Mouse (Mus musculus) heart, embryonic 12.5 days (tissue): ENCODE results near the gene Gm11639. TPM values are rescaled to one million over a fixed set of nuclear protein-coding genes. Genes with fewer than 3 reads are reported as not detected.

ENCODE experiments used
- ATAC-seq: fragments of 200-750 bp; cut with Nextera tagmentation; 2 replicates; pipeline ENCODE4 v1.8.0; 2017; ENCODE audit warnings: moderate TSS enrichment, moderate library complexity; ENCODE audit not compliant: insufficient number of reproducible peaks, low FRiP score
- H3K27ac ChIP-seq: fragments of 300-500 bp; sonication (generic); 2 replicates; pipeline ENCODE4 v1.5.1; 2016; ENCODE audit warnings: mild to moderate bottlenecking, moderate library complexity; ENCODE audit not compliant: poor library complexity, severe bottlenecking
- H3K27me3 ChIP-seq: fragments of 300-500 bp; sonication (generic); replicated peaks from 2 replicates; pipeline ENCODE4 v1.6.1; 2016; ENCODE audit warnings: mild to moderate bottlenecking, moderate library complexity
- H3K36me3 ChIP-seq: fragments of 300-500 bp; sonication (generic); 2 replicates; pipeline ENCODE4 v1.6.1; 2016; ENCODE audit warnings: mild to moderate bottlenecking, moderate library complexity
- H3K4me1 ChIP-seq: fragments of 300-500 bp; sonication (generic); replicated peaks from 2 replicates; pipeline ENCODE4 v1.6.1; 2016; ENCODE audit warnings: mild to moderate bottlenecking
- H3K4me2 ChIP-seq: fragments of 300-500 bp; sonication (generic); 2 replicates; pipeline ENCODE4 v1.6.1; 2016; ENCODE audit warnings: mild to moderate bottlenecking, moderate library complexity
- H3K4me3 ChIP-seq: fragments of 300-500 bp; sonication (generic); 2 replicates; pipeline ENCODE4 v1.5.1; 2016; ENCODE audit warnings: mild to moderate bottlenecking
- H3K9ac ChIP-seq: fragments of 300-500 bp; sonication (generic); 2 replicates; pipeline ENCODE4 v1.6.1; 2016; ENCODE audit warnings: mild to moderate bottlenecking, moderate library complexity
- H3K9me3 ChIP-seq: fragments of 300-500 bp; sonication (generic); replicated peaks from 2 replicates; pipeline ENCODE4 v1.6.1; 2016; ENCODE audit warnings: mild to moderate bottlenecking, moderate library complexity
- whole genome bisulfite sequencing: fragments of 180-500 bp; shearing (Covaris S2); methylation state at CpG from one replicate; pipeline ENCODE4 v1.1.7; 2016; 5-methylcytosine and 5-hydroxymethylcytosine counted together
- polyA plus RNA-seq: library from polyadenylated mRNA; unstranded; fragments of >200 nt; fragmentation: Nextera tagmentation; extraction: Ambion mirVana; gene quantifications from 2 replicates; pipeline ENCODE4 v1.2.1, GENCODE M21; 2016

The Gm11639 gene
- polyA plus RNA-seq, 1 experiment from 2014 or later: 0.01 TPM

- H3K9me3 ChIP-seq: no peaks in the 10 kb centered on the region
- H3K9ac ChIP-seq: no peak overlapping the region
- no peak overlapping the region for H3K4me2 ChIP-seq
- 73% methylated on average over 11 of the region's 11 CpGs for WGBS
- peaks cover 46% of the 10 kb centered on the region for H3K4me1 ChIP-seq
- H3K36me3 ChIP-seq: no peaks in the 10 kb centered on the region
- no peak overlapping the region for H3K4me3 ChIP-seq
- no peak overlapping the region for H3K27ac ChIP-seq
- no peaks in the 10 kb centered on the region for H3K27me3 ChIP-seq
- ATAC-seq: peak; percentile 34; the same call in 1 of the 2 replicates
Measured at GRCm38 (mm10) chr11:105152357-105152899, 466.9 kb downstream of the Gm11639 start.

GRCm38 (mm10) chr11:105153068-105153833 is 467.7 kb downstream of the Gm11639 start:
- H3K9me3 ChIP-seq: no peaks in the 10 kb centered on the region
- WGBS: 24% methylated on average over 12 of the region's 12 CpGs
- H3K27ac ChIP-seq: peak overlapping the region; percentile 69
- peaks cover 49% of the 10 kb centered on the region for H3K4me1 ChIP-seq
- H3K4me3 ChIP-seq: no peak overlapping the region
- peak overlapping the region; percentile 54 for H3K4me2 ChIP-seq
- H3K27me3 ChIP-seq: no peaks in the 10 kb centered on the region
- H3K9ac ChIP-seq: no peak overlapping the region
- peak; percentile 89 for ATAC-seq
- no peaks in the 10 kb centered on the region for H3K36me3 ChIP-seq

GRCm38 (mm10) chr11:105155915-105156314 is 470.4 kb downstream of the Gm11639 start:
- Histone ChIP-seq H3K4me2 (no peak overlapping the region), H3K9me3 (no peaks in the 10 kb centered on the region), H3K36me3 (no peaks in the 10 kb centered on the region), H3K27ac (no peak overlapping the region), H3K27me3 (no peaks in the 10 kb centered on the region), H3K4me1 (peaks cover 49% of the 10 kb centered on the region), H3K4me3 (no peak overlapping the region), H3K9ac (no peak overlapping the region)
- ATAC-seq: no peak
- WGBS: 41% methylated on average over 4 of the region's 4 CpGs

- H3K9ac ChIP-seq: no peak overlapping the region
- ATAC-seq: no peak
- no peaks in the 10 kb centered on the region for H3K36me3 ChIP-seq
- peak overlapping the region; percentile 72 for H3K27ac ChIP-seq
- H3K9me3 ChIP-seq: no peaks in the 10 kb centered on the region
- H3K4me3 ChIP-seq: no peak overlapping the region
- WGBS: 62% methylated on average over 19 of the region's 19 CpGs
- H3K4me2 ChIP-seq: peak overlapping the region; percentile 44
- H3K27me3 ChIP-seq: no peaks in the 10 kb centered on the region
- peaks cover 40% of the 10 kb centered on the region for H3K4me1 ChIP-seq
Measured at GRCm38 (mm10) chr11:105156748-105157267, 471.3 kb downstream of the Gm11639 start.

GRCm38 (mm10) chr11:105158047-105158446 is 472.5 kb downstream of the Gm11639 start:
- Histone ChIP-seq H3K27ac (no peak overlapping the region), H3K9me3 (peaks cover 8% of the 10 kb centered on the region), H3K4me3 (no peak overlapping the region), H3K4me2 (no peak overlapping the region), H3K4me1 (peaks cover 29% of the 10 kb centered on the region), H3K36me3 (no peaks in the 10 kb centered on the region), H3K9ac (no peak overlapping the region), H3K27me3 (no peaks in the 10 kb centered on the region)
- no peak for ATAC-seq

GRCm38 (mm10) chr11:105159673-105160360 is 474.3 kb downstream of the Gm11639 start:
- ATAC-seq: no peak
- Histone ChIP-seq H3K4me2 (no peak overlapping the region), H3K4me3 (no peak overlapping the region), H3K27ac (no peak overlapping the region), H3K9ac (no peak overlapping the region), H3K9me3 (peaks cover 13% of the 10 kb centered on the region), H3K4me1 (peaks cover 16% of the 10 kb centered on the region), H3K36me3 (no peaks in the 10 kb centered on the region; the same call in 1 of the 2 replicates), H3K27me3 (peaks cover 5% of the 10 kb centered on the region)
- WGBS: 58% methylated on average over 6 of the region's 6 CpGs

GRCm38 (mm10) chr11:105161411-105161810 is 475.9 kb downstream of the Gm11639 start:
- no peak for ATAC-seq
- Histone ChIP-seq H3K36me3 (no peaks in the 10 kb centered on the region; the same call in 1 of the 2 replicates), H3K9ac (no peak overlapping the region), H3K27me3 (peaks cover 21% of the 10 kb centered on the region), H3K4me2 (no peak overlapping the region), H3K9me3 (peaks cover 29% of the 10 kb centered on the region), H3K4me1 (peaks cover 10% of the 10 kb centered on the region), H3K4me3 (no peak overlapping the region), H3K27ac (no peak overlapping the region)
- 85% methylated on average over 2 of the region's 2 CpGs for WGBS

GRCm38 (mm10) chr11:105164516-105165510 is 479.3 kb downstream of the Gm11639 start:
- Histone ChIP-seq H3K27ac (no peak overlapping the region), H3K9me3 (peaks cover 31% of the 10 kb centered on the region), H3K9ac (no peak overlapping the region), H3K27me3 (peaks cover 26% of the 10 kb centered on the region), H3K4me3 (no peak overlapping the region), H3K4me1 (no peaks in the 10 kb centered on the region), H3K36me3 (no peaks in the 10 kb centered on the region; the same call in 1 of the 2 replicates), H3K4me2 (0 out of 2 replicates have a peak overlapping the region, but pooled peaks have one; percentile 5)
- WGBS: 65% methylated on average over 69 of the region's 69 CpGs
- no peak for ATAC-seq

- 86% methylated on average over 10 of the region's 10 CpGs for WGBS
Measured at GRCm38 (mm10) chr11:105166780-105167179, 481.3 kb downstream of the Gm11639 start.

More at GRCm38 (mm10) chr11:105166780-105167179, 481.3 kb downstream of the Gm11639 start:
- no peak overlapping the region for H3K27ac ChIP-seq
- no peak for ATAC-seq
- peaks cover 26% of the 10 kb centered on the region for H3K27me3 ChIP-seq
- H3K4me3 ChIP-seq: no peak overlapping the region
- no peak overlapping the region for H3K9ac ChIP-seq
- no peaks in the 10 kb centered on the region for H3K4me1 ChIP-seq
- H3K36me3 ChIP-seq: no peaks in the 10 kb centered on the region; the same call in 1 of the 2 replicates
- no peak overlapping the region for H3K4me2 ChIP-seq
- peaks cover 31% of the 10 kb centered on the region for H3K9me3 ChIP-seq
